Mouse (Mus musculus): Measurements from ENCODE around the gene Bach2. TPM values are rescaled to one million over a fixed set of nuclear protein-coding genes. Genes with fewer than 3 reads are reported as not detected.

Bach2 gene
- polyA plus RNA-seq, 1 experiment from 2014 or later, result 37.3 TPM

GRCm38 (mm10) chr4:32524282-32524681 is 285.7 kb downstream of the Bach2 start:
- H3K27me3 ChIP-seq (replicated peaks), result no peaks in the 10 kb centered on the region
- H3K9ac ChIP-seq, result no peak overlapping the region
- no peak for ATAC-seq (ENCODE audit: low FRiP score, low read depth)
- peaks cover 44% of the 10 kb centered on the region for H3K4me1 ChIP-seq
- no peak overlapping the region for H3K4me3 ChIP-seq
- H3K9me3 ChIP-seq, result no peaks in the 10 kb centered on the region
- WGBS, result 44% methylated on average over 2 of the region's 2 CpGs
- H3K4me2 ChIP-seq (replicated peaks), result no peak overlapping the region
- no peak overlapping the region for H3K27ac ChIP-seq
- H3K36me3 ChIP-seq, result no peaks in the 10 kb centered on the region

- 69% methylated on average over 5 of the region's 5 CpGs for WGBS
These were observed 286.4 kb downstream of the Bach2 start for GRCm38 (mm10) chr4:32525000-32525399.

GRCm38 (mm10) chr4:32526228-32526836 is 287.7 kb downstream of the Bach2 start:
- 72% methylated on average over 9 of the region's 9 CpGs for WGBS
- no peak for ATAC-seq (ENCODE audit: low FRiP score, low read depth)
- no peaks in the 10 kb centered on the region for H3K9me3 ChIP-seq
- peaks cover 48% of the 10 kb centered on the region for H3K4me1 ChIP-seq
- no peak overlapping the region for H3K4me3 ChIP-seq
- no peak overlapping the region for H3K4me2 ChIP-seq (replicated peaks)
- H3K9ac ChIP-seq, result no peak overlapping the region
- no peak overlapping the region for H3K27ac ChIP-seq
- H3K36me3 ChIP-seq, result no peaks in the 10 kb centered on the region
- H3K27me3 ChIP-seq (replicated peaks), result no peaks in the 10 kb centered on the region

More at GRCm38 (mm10) chr4:32525000-32525399, 286.4 kb downstream of the Bach2 start:
- H3K9me3 ChIP-seq, result no peaks in the 10 kb centered on the region
- H3K4me2 ChIP-seq (replicated peaks), result no peak overlapping the region
- H3K36me3 ChIP-seq, result no peaks in the 10 kb centered on the region
- no peak overlapping the region for H3K9ac ChIP-seq
- H3K27me3 ChIP-seq (replicated peaks), result no peaks in the 10 kb centered on the region
- ATAC-seq (ENCODE audit: low FRiP score, low read depth), result no peak
- peaks cover 48% of the 10 kb centered on the region for H3K4me1 ChIP-seq
- H3K27ac ChIP-seq, result no peak overlapping the region
- no peak overlapping the region for H3K4me3 ChIP-seq

- H3K4me3 ChIP-seq, result no peak overlapping the region
- peak overlapping the region; percentile 77; the same call in 1 of the 2 replicates for H3K27ac ChIP-seq
- H3K27me3 ChIP-seq (replicated peaks), result no peaks in the 10 kb centered on the region
- H3K36me3 ChIP-seq, result no peaks in the 10 kb centered on the region
- H3K9me3 ChIP-seq, result no peaks in the 10 kb centered on the region
- no peak overlapping the region for H3K9ac ChIP-seq
- WGBS, result 73% methylated on average over 17 of the region's 17 CpGs
- peak overlapping the region; percentile 55; the same call in 1 of the 2 replicates for H3K4me2 ChIP-seq (replicated peaks)
- no peak for ATAC-seq (ENCODE audit: low FRiP score, low read depth)
- peaks cover 68% of the 10 kb centered on the region for H3K4me1 ChIP-seq
These were observed 290.9 kb downstream of the Bach2 start for GRCm38 (mm10) chr4:32529443-32529995.

- ATAC-seq (ENCODE audit: low FRiP score, low read depth), result 0 out of 2 replicates have a peak, but pooled peaks have one; percentile 10
- Histone ChIP-seq H3K36me3 (no peaks in the 10 kb centered on the region), H3K9me3 (no peaks in the 10 kb centered on the region), H3K4me1 (peaks cover 64% of the 10 kb centered on the region), H3K4me2 (replicated peaks) (peak overlapping the region; percentile 55), H3K27ac (peak overlapping the region; percentile 77), H3K27me3 (replicated peaks) (no peaks in the 10 kb centered on the region), H3K4me3 (peak overlapping the region; percentile 7; the same call in 1 of the 2 replicates), H3K9ac (peak overlapping the region; percentile 35; the same call in 1 of the 2 replicates)
- WGBS, result 29% methylated on average over 9 of the region's 9 CpGs
These were observed 291.9 kb downstream of the Bach2 start for GRCm38 (mm10) chr4:32530421-32530920.

GRCm38 (mm10) chr4:32530921-32531846 is 292.6 kb downstream of the Bach2 start:
- 11% methylated on average over 28 of the region's 28 CpGs for WGBS
- Histone ChIP-seq H3K9ac (peak overlapping the region; percentile 35; the same call in 1 of the 2 replicates), H3K36me3 (no peaks in the 10 kb centered on the region), H3K27me3 (replicated peaks) (no peaks in the 10 kb centered on the region), H3K9me3 (no peaks in the 10 kb centered on the region), H3K27ac (peak overlapping the region; percentile 77), H3K4me2 (replicated peaks) (peak overlapping the region; percentile 55), H3K4me3 (peak overlapping the region; percentile 7; the same call in 1 of the 2 replicates), H3K4me1 (peaks cover 64% of the 10 kb centered on the region)
- peak; percentile 87 for ATAC-seq (ENCODE audit: low FRiP score, low read depth)

GRCm38 (mm10) chr4:32532079-32532478 is 293.5 kb downstream of the Bach2 start:
- Histone ChIP-seq H3K9me3 (no peaks in the 10 kb centered on the region), H3K4me2 (replicated peaks) (peak overlapping the region; percentile 55), H3K4me3 (no peak overlapping the region), H3K27me3 (replicated peaks) (no peaks in the 10 kb centered on the region), H3K27ac (peak overlapping the region; percentile 77; the same call in 1 of the 2 replicates), H3K9ac (peak overlapping the region; percentile 1; the same call in 1 of the 2 replicates), H3K4me1 (peaks cover 65% of the 10 kb centered on the region), H3K36me3 (no peaks in the 10 kb centered on the region)
- WGBS, result 51% methylated on average over 8 of the region's 8 CpGs
- no peak for ATAC-seq (ENCODE audit: low FRiP score, low read depth)

- no peak for ATAC-seq (ENCODE audit: low FRiP score, low read depth)
- Histone ChIP-seq H3K27ac (no peak overlapping the region), H3K36me3 (no peaks in the 10 kb centered on the region), H3K9me3 (no peaks in the 10 kb centered on the region), H3K4me3 (no peak overlapping the region), H3K27me3 (replicated peaks) (no peaks in the 10 kb centered on the region), H3K9ac (no peak overlapping the region), H3K4me2 (replicated peaks) (no peak overlapping the region), H3K4me1 (peaks cover 78% of the 10 kb centered on the region)
- 57% methylated on average over 7 of the region's 7 CpGs for WGBS
These were observed 295.1 kb downstream of the Bach2 start for GRCm38 (mm10) chr4:32533735-32534134.

GRCm38 (mm10) chr4:32535626-32536025 is 297.0 kb downstream of the Bach2 start:
- Histone ChIP-seq H3K4me3 (no peak overlapping the region), H3K9ac (no peak overlapping the region), H3K36me3 (no peaks in the 10 kb centered on the region), H3K9me3 (no peaks in the 10 kb centered on the region), H3K4me1 (peaks cover 61% of the 10 kb centered on the region), H3K27me3 (replicated peaks) (no peaks in the 10 kb centered on the region), H3K27ac (no peak overlapping the region), H3K4me2 (replicated peaks) (no peak overlapping the region)
- 83% methylated on average over 7 of the region's 7 CpGs for WGBS
- no peak for ATAC-seq (ENCODE audit: low FRiP score, low read depth)

- WGBS, result 73% methylated on average over 8 of the region's 8 CpGs
- H3K27me3 ChIP-seq (replicated peaks), result no peaks in the 10 kb centered on the region
- H3K4me3 ChIP-seq, result no peak overlapping the region
- H3K36me3 ChIP-seq, result no peaks in the 10 kb centered on the region
- H3K4me1 ChIP-seq, result peaks cover 49% of the 10 kb centered on the region
- H3K9ac ChIP-seq, result no peak overlapping the region
- H3K4me2 ChIP-seq (replicated peaks), result no peak overlapping the region
- H3K27ac ChIP-seq, result no peak overlapping the region
- no peak for ATAC-seq (ENCODE audit: low FRiP score, low read depth)
- H3K9me3 ChIP-seq, result no peaks in the 10 kb centered on the region
These were observed 298.4 kb downstream of the Bach2 start for GRCm38 (mm10) chr4:32536870-32537508.

- peaks cover 39% of the 10 kb centered on the region for H3K4me1 ChIP-seq
- no peaks in the 10 kb centered on the region for H3K36me3 ChIP-seq
- WGBS, result 6% methylated on average over 5 of the region's 5 CpGs
- H3K27ac ChIP-seq, result no peak overlapping the region
- ATAC-seq (ENCODE audit: low FRiP score, low read depth), result peak; percentile 88
- no peak overlapping the region for H3K4me2 ChIP-seq (replicated peaks)
- no peak overlapping the region for H3K4me3 ChIP-seq
- H3K27me3 ChIP-seq (replicated peaks), result no peaks in the 10 kb centered on the region
- no peak overlapping the region for H3K9ac ChIP-seq
- H3K9me3 ChIP-seq, result no peaks in the 10 kb centered on the region
These were observed 299.5 kb downstream of the Bach2 start for GRCm38 (mm10) chr4:32538088-32538487.
